ENCODE assay signal across 17 mouse cellular contexts in the genomic region with DNA sequence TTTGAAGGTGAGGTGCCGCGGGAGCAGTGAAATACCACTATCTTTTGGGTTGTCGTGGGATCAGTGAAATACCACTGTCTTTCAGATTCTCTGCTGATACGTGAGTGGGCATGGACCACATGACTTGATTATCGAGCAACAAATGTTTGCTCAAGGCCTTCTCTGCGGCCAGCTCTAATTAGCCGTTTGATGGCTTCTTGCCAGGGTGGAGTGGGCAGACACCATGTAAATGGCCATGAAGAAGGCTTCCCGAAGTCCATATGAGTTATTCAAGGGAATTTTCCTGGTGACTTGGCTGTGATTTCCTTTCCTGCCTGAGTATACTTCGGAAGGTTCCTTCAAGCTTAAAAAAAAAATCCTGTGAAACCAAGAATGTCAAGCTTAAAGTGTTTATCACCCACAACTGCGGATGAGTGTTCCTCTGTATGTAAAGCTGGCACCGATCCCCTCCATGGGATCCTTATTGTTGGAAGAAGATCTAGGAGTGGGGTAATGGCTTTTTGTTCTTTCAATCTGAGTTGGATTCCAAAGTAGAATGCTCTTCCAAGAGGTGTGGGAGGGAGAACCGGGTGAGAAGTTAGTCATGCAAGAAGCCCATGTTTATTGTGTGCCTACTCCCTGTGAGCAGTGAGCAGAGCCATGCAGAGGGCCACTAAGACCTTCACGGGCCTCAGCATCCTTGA.
DNase-seq lines count a peak whose midpoint lies in the region; ATAC-seq lines count a peak whose summit lies in the region.
"Had no signal": no experiment of that assay in that cellular context is flagged by ENCODE, and none has a peak within 500 bp of the region (broad histone marks: within the 10 kb centered on the region; RNA-seq: fewer than 3 reads in every experiment).

No protein-coding gene starts in this region.

- ATAC-seq in cerebellum, adult (ENCODE audit: insufficient number of reproducible peaks, low FRiP score, low TSS enrichment) = no peak
- ATAC-seq: forebrain, postnatal 0 days had no signal

- DNase-seq in cerebellum, postnatal 10 days = peak; percentile 65 to 68
- DNase-seq in layer of hippocampus, adult 9-11 months = peak; percentile 61
- DNase-seq in layer of hippocampus, postnatal 14 days (ENCODE audit: low spot score in 2 of 2) = no peak
- peak; percentile 7 for DNase-seq in 3T3-L1 (ENCODE audit: low read depth, low spot score)
- DNase-seq in gonadal fat pad, adult 2 months (ENCODE audit: low read depth) = peak; percentile 93
- no peak for DNase-seq in lung, postnatal 4 days
- DNase-seq in spleen, postnatal 10 days (ENCODE audit: low spot score in 2 of 2) = no peak
- DNase-seq: cerebellum, adult 9-11 months; forebrain, postnatal 0 days; gastrocnemius, adult 2 months; heart, postnatal 14 days; kidney, adult 8-10 months; kidney, postnatal 36 days; liver, embryonic 13.5 days; lung, embryonic 14.5 days; thymus, adult 18-20 months had no signal

Comparison
In these comparisons a context has a peak if more than half of its experiments do, and no peak if none do; other contexts are left out.
1. DNase-seq: peak in cerebellum, postnatal 10 days (2 of 2), layer of hippocampus, adult 9-11 months (single experiment), 3T3-L1 (single experiment) and gonadal fat pad, adult 2 months (single experiment); none in layer of hippocampus, postnatal 14 days (0 of 2), lung, postnatal 4 days (0 of 2) and spleen, postnatal 10 days (0 of 2).